Mouse (Mus musculus) limb, embryonic 13.5 days (tissue): ENCODE data around the gene Tmem44. TPM values are rescaled to one million over a fixed set of nuclear protein-coding genes. Genes with fewer than 3 reads are reported as not detected.
A peak's percentile ranks its signal among the peaks of the same experiment; 100 is the strongest.

Source experiments
- ATAC-seq: fragments of 200-750 bp; cut with Nextera tagmentation; 2 replicates; pipeline ENCODE4 v1.8.0; 2017; ENCODE audit warnings: low read depth, moderate number of reproducible peaks, moderate TSS enrichment; ENCODE audit not compliant: low FRiP score
- H3K27ac ChIP-seq: fragments of 300-500 bp; sonication (generic); 2 replicates; pipeline ENCODE4 v1.5.1; 2015; ENCODE audit warnings: inconsistent platforms, mild to moderate bottlenecking, moderate library complexity
- H3K27me3 ChIP-seq: fragments of 300-500 bp; sonication (generic); 2 replicates; pipeline ENCODE4 v1.6.1; 2015; ENCODE audit warnings: mild to moderate bottlenecking, inconsistent platforms
- H3K36me3 ChIP-seq: fragments of 300-500 bp; sonication (generic); 2 replicates; pipeline ENCODE4 v1.6.1; 2015; ENCODE audit warnings: inconsistent platforms, mild to moderate bottlenecking, moderate library complexity
- H3K4me1 ChIP-seq: fragments of 300-500 bp; sonication (generic); 2 replicates; pipeline ENCODE4 v1.6.1; 2015; ENCODE audit warnings: inconsistent platforms
- H3K4me2 ChIP-seq: fragments of 300-500 bp; sonication (generic); replicated peaks from 2 replicates; pipeline ENCODE4 v1.6.1; 2015; ENCODE audit warnings: inconsistent platforms, mild to moderate bottlenecking, moderate library complexity
- H3K4me3 ChIP-seq: fragments of 300-500 bp; sonication (generic); 2 replicates; pipeline ENCODE4 v1.5.1; 2015; ENCODE audit warnings: moderate library complexity, mild to moderate bottlenecking, inconsistent platforms
- H3K9ac ChIP-seq: fragments of 300-500 bp; sonication (generic); 2 replicates; pipeline ENCODE4 v1.6.1; 2015; ENCODE audit warnings: mild to moderate bottlenecking, inconsistent platforms
- H3K9me3 ChIP-seq: fragments of 300-500 bp; sonication (generic); 2 replicates; pipeline ENCODE4 v1.6.1; 2016; ENCODE audit warnings: inconsistent platforms
- WGBS: fragments of 180-500 bp; shearing (Covaris S2); methylation state at CpG from one replicate; pipeline ENCODE4 v1.1.7; 2015; 5-methylcytosine and 5-hydroxymethylcytosine counted together
- polyA plus RNA-seq: library from polyadenylated mRNA; unstranded; fragments of >200 nt; fragmentation: Nextera tagmentation; extraction: Ambion mirVana; gene quantifications from 2 replicates; pipeline ENCODE4 v1.2.1, GENCODE M21; 2015

The Tmem44 gene
- polyA plus RNA-seq, 1 experiment from 2014 or later: 26.0 TPM

- no peak overlapping the region for H3K27ac ChIP-seq
- 0 out of 2 replicates have a peak overlapping the region, but pooled peaks have one; percentile 13 for H3K9ac ChIP-seq
- no peak overlapping the region; the same call in 1 of the 2 replicates for H3K4me2 ChIP-seq
- H3K4me3 ChIP-seq: no peak overlapping the region
- H3K36me3 ChIP-seq: peaks cover 22% of the 10 kb centered on the region
- peaks cover 33% of the 10 kb centered on the region for H3K4me1 ChIP-seq
- 34% methylated on average over 8 of the region's 8 CpGs for WGBS
- H3K9me3 ChIP-seq: no peaks in the 10 kb centered on the region
- H3K27me3 ChIP-seq: no peaks in the 10 kb centered on the region
- peak; percentile 58 for ATAC-seq
These were observed 38.1 kb downstream of the Tmem44 start for GRCm38 (mm10) chr16:30512375-30513049.

DNA sequence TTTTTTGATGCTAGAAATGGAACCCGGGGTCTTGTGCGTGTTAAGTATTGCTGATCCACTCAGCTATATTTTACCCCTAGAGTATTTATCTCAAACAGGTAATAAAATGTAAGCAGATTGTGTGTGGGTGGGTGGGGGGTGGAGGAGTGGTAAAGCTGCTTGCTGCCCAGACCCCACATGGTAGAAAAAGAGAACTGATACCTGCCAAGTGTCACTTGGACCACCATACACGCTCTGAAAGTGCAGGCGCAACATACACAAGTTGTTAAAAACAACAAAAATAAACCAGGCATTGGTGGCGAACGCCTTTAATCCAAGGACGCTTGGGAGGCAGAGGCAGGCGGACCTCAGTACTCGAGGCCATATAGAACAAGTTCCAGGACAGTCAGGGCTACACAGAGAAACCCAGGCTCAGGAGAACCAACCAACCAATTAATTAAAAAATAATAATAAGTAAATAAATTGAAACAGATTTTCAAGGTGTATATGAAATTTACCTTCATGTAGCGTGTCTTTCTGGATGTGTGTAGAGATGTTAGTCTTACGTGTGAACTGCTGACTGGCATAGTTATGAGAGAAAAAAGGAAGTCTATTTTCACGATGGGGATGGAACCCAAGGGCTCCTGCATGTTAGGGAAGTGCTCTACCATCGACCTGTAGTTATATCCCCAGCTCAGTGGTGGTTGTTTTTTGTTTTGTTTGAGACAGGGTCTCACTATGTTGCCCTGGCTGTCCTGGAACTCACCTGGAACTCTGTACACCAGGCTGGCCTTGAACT, 38.9 kb downstream of the Tmem44 start:
- H3K36me3 ChIP-seq: peaks cover 21% of the 10 kb centered on the region
- H3K4me1 ChIP-seq: peaks cover 33% of the 10 kb centered on the region
- no peaks in the 10 kb centered on the region for H3K27me3 ChIP-seq
- H3K27ac ChIP-seq: no peak overlapping the region
- peak overlapping the region; percentile 59 for H3K4me3 ChIP-seq
- WGBS: 77% methylated on average over 13 of the region's 13 CpGs
- peak overlapping the region; percentile 72 for H3K4me2 ChIP-seq
- no peaks in the 10 kb centered on the region for H3K9me3 ChIP-seq
- H3K9ac ChIP-seq: peak overlapping the region; percentile 77; the same call in 1 of the 2 replicates
- no peak for ATAC-seq

DNA sequence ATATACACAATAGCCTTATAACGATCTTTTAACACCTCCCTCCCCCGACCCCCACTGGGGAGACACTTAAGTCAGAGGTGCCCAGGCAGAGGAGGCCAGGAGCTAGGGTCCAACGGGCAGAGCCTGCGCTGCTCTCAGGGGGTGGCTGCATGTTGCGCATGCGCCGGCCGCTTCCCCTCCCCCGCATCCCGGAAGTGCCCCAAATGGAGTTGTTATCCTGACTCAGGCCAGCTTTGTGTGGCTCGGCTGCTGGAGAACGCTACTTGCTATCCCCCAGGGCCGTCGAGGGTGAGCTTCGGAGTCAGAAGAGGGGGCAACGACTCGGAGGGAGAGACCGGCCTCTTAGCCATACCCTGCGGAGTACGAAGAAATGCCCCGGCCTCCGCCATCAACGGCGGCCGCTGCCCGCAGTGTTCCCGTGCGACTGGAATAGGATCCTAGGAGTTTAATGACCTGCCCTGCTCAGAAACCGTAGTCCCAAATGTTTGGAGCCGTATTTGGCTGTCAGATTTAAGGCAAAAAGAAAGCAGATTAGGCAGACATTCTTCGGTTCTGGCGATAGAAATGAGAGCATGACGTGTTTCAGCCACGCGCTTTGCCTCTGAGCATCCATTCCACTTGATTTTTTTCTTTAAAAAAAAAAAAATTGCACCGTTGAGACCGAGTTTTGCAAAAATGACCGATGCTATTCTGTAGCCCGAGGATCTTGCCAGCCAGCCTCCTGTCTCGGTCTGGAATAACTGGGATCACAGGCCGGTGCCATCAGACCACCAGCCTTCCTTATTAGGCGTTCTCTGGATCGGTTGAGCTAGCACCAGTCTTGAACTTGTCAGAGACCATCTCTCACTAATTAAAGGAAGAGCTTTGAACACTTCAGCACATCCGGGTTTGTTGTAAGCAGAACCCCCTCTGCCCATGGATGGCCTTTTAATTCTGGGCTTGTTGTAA, 39.9 kb downstream of the Tmem44 start:
- H3K9ac ChIP-seq: peak overlapping the region; percentile 77
- 3% methylated on average over 44 of the region's 44 CpGs for WGBS
- peaks cover 33% of the 10 kb centered on the region for H3K4me1 ChIP-seq
- peak overlapping the region; percentile 72 for H3K4me2 ChIP-seq
- peak overlapping the region; percentile 86 for H3K27ac ChIP-seq
- peak; percentile 89 for ATAC-seq
- peak overlapping the region; percentile 59 for H3K4me3 ChIP-seq
- no peaks in the 10 kb centered on the region for H3K27me3 ChIP-seq
- peaks cover 16% of the 10 kb centered on the region for H3K36me3 ChIP-seq
- no peaks in the 10 kb centered on the region for H3K9me3 ChIP-seq

- no peaks in the 10 kb centered on the region for H3K9me3 ChIP-seq
- peak overlapping the region; percentile 59 for H3K4me3 ChIP-seq
- peaks cover 9% of the 10 kb centered on the region for H3K36me3 ChIP-seq
- H3K4me2 ChIP-seq: peak overlapping the region; percentile 72
- whole genome bisulfite sequencing: 42% methylated on average over 9 of the region's 9 CpGs
- H3K27me3 ChIP-seq: no peaks in the 10 kb centered on the region
- H3K9ac ChIP-seq: peak overlapping the region; percentile 77
- no peak for ATAC-seq
- peak overlapping the region; percentile 86 for H3K27ac ChIP-seq
- H3K4me1 ChIP-seq: peaks cover 33% of the 10 kb centered on the region
These were observed 40.6 kb downstream of the Tmem44 start for GRCm38 (mm10) chr16:30510091-30510490.

DNA sequence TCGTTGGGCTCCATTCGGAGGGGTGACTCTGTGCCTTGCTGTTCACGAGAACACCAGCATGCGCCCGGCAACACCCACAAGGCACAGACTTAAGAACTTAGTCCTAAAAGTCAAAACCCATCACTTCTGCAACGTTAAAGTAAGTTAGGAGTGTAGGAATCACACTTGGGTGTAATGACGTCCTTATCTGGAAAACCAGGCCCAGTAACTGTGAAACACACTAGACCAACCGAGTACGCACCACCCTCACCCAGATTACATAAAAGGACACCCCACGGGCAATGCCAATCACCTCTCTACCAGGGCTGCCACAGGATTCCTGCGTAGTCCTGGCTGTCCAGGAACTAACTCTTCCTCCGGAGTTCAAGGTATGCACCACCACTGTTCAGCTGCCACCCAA, 41.3 kb downstream of the Tmem44 start:
- H3K36me3 ChIP-seq: peaks cover 4% of the 10 kb centered on the region
- no peaks in the 10 kb centered on the region for H3K9me3 ChIP-seq
- ATAC-seq: no peak
- no peak overlapping the region for H3K27ac ChIP-seq
- WGBS: 89% methylated on average over 12 of the region's 12 CpGs
- H3K4me1 ChIP-seq: peaks cover 33% of the 10 kb centered on the region
- H3K27me3 ChIP-seq: no peaks in the 10 kb centered on the region
- H3K9ac ChIP-seq: no peak overlapping the region
- no peak overlapping the region for H3K4me3 ChIP-seq
- H3K4me2 ChIP-seq: no peak overlapping the region

GRCm38 (mm10) chr16:30508738-30509137, 41.9 kb downstream of the Tmem44 start:
- Histone ChIP-seq H3K4me3 (no peak overlapping the region), H3K27me3 (no peaks in the 10 kb centered on the region), H3K27ac (no peak overlapping the region), H3K9ac (no peak overlapping the region), H3K9me3 (no peaks in the 10 kb centered on the region), H3K36me3 (no peaks in the 10 kb centered on the region), H3K4me1 (peaks cover 30% of the 10 kb centered on the region), H3K4me2 (no peak overlapping the region)
- no peak for ATAC-seq
- WGBS: 93% methylated on average over 9 of the region's 9 CpGs

DNA sequence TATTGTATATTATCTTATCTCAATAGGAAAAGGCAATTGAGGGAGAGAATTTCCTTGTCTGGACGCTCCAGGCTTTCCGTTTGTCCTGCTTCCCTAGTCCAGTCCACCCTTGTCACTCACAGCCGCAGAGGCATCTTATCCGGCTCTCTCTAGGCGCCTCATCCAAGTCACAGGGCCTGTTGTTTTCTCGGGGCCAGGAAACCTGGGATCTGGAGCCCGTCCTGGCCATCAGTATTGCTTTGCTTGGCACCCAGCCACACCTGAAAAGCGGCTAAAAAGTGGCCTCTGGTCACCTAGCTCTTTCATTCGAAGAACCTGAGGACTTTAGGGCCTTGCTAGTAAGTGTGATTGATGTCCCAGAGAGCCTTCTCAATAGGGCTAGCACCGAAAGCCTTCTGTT, 43.5 kb downstream of the Tmem44 start:
- Histone ChIP-seq H3K27ac (no peak overlapping the region), H3K9ac (no peak overlapping the region), H3K4me1 (peaks cover 22% of the 10 kb centered on the region), H3K4me2 (no peak overlapping the region), H3K4me3 (no peak overlapping the region), H3K27me3 (no peaks in the 10 kb centered on the region), H3K9me3 (no peaks in the 10 kb centered on the region), H3K36me3 (no peaks in the 10 kb centered on the region)
- no peak for ATAC-seq
- 54% methylated on average over 10 of the region's 10 CpGs for WGBS

DNA sequence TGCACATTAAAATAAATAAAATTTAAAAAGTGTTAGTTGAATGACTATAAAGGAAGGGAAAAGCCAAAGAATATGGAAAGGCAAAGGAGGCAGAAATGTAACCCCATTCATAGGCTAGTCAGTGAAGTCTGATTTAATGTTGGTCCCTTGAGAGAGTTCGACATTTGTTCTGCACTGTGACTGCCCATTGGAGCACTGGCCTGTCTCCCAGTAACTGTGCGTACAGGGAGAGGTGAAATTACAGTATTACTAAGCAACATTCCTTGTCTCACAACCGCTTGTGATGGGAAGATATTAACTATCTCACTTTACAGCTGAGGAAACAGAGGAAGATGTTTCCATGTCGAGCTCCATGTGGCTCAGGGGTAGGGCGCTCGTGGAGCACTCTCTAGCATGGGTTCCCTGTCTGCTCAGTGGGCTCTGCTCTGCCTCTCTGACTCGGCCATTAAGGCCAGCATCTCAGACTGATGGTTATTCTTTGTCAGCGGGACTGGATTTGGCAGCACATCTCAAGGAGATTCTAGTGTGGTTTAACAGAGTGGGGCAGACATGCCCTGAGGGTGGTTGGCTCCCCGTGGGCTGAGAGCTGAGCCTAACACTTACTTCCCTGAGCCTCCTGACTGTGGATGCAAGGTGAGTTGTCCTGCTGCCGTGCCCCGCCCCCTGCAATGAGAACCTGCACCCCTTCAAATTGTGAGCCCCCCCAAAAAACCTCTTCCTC, 45.2 kb downstream of the Tmem44 start:
- no peak overlapping the region for H3K4me2 ChIP-seq
- no peaks in the 10 kb centered on the region for H3K9me3 ChIP-seq
- H3K27me3 ChIP-seq: no peaks in the 10 kb centered on the region
- ATAC-seq: no peak
- 74% methylated on average over 11 of the region's 11 CpGs for WGBS
- H3K36me3 ChIP-seq: no peaks in the 10 kb centered on the region
- no peak overlapping the region for H3K4me3 ChIP-seq
- peaks cover 14% of the 10 kb centered on the region for H3K4me1 ChIP-seq
- no peak overlapping the region for H3K27ac ChIP-seq
- no peak overlapping the region for H3K9ac ChIP-seq

- no peak overlapping the region for H3K9ac ChIP-seq
- WGBS: 80% methylated on average over 4 of the region's 4 CpGs
- ATAC-seq: no peak
- no peaks in the 10 kb centered on the region for H3K9me3 ChIP-seq
- no peak overlapping the region for H3K4me3 ChIP-seq
- peaks cover 9% of the 10 kb centered on the region for H3K4me1 ChIP-seq
- H3K27ac ChIP-seq: no peak overlapping the region
- H3K4me2 ChIP-seq: no peak overlapping the region
- no peaks in the 10 kb centered on the region for H3K36me3 ChIP-seq
- no peaks in the 10 kb centered on the region for H3K27me3 ChIP-seq
These were observed 45.8 kb downstream of the Tmem44 start for GRCm38 (mm10) chr16:30504856-30505255.

DNA sequence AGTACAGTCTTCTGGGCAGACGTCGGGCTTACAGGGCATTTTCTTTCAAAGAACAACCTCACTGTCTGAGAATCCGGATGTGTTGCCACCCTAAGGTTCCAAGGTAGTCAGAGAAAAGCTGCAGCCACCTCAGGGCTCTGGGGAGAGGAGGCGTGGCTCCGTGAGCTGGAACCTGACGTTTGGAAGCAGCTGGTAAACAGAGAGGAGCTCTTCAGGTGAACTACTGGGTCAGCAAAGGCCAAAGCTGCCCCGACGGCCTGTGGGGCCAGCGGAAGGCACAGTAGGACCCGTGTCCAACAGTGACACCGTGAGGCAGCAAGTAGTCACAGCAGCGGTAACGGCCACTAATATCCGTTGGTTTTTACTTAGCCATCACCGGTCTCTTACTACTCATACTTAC, 46.7 kb downstream of the Tmem44 start:
- peaks cover 16% of the 10 kb centered on the region for H3K4me1 ChIP-seq
- H3K27ac ChIP-seq: no peak overlapping the region
- 21% methylated on average over 15 of the region's 15 CpGs for WGBS
- no peak overlapping the region for H3K4me2 ChIP-seq
- H3K9ac ChIP-seq: no peak overlapping the region
- H3K9me3 ChIP-seq: no peaks in the 10 kb centered on the region
- H3K4me3 ChIP-seq: no peak overlapping the region
- no peaks in the 10 kb centered on the region for H3K36me3 ChIP-seq
- no peak for ATAC-seq
- no peaks in the 10 kb centered on the region for H3K27me3 ChIP-seq

DNA sequence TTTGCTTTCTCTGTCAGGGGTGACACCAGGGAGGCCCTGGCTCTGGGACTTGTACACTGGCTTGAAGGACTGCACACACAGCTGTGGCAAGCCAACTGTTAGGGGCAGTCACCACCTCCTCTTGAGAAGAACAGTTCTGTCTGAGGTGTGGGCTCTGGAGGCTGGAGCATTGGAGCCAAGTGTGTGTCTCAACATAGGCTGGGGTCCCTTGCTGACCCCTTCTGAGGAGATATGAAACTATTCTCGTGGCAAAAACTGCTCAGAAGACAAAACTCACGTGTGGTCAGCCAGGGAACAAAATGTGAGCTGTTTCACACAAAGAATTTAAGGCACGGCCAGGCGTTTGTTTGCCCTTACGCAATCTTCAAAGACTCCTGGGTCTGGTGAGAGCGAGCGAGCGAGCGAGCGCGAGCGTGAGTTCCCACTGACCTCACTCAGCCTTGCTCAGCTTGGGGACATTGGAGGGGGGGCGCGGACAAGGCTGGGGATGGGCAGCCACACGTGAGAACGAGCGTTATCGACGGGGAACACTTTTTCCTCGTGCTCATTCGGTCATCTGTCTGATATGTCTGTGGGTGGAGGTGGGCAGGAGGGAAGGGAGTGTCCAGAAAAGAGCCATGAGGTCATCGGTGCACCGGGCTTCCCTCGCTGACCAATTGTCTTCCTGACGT, 48.3 kb downstream of the Tmem44 start:
- H3K27me3 ChIP-seq: no peaks in the 10 kb centered on the region
- no peak overlapping the region for H3K27ac ChIP-seq
- H3K4me1 ChIP-seq: peaks cover 16% of the 10 kb centered on the region
- H3K9me3 ChIP-seq: no peaks in the 10 kb centered on the region
- H3K4me3 ChIP-seq: no peak overlapping the region
- peak overlapping the region; percentile 48 for H3K4me2 ChIP-seq
- ATAC-seq: no peak
- H3K36me3 ChIP-seq: no peaks in the 10 kb centered on the region
- H3K9ac ChIP-seq: no peak overlapping the region
- WGBS: 39% methylated on average over 25 of the region's 25 CpGs
